Mouse (Mus musculus): ENCODE measurements around the gene Sez6l2.

Gene Sez6l2

GRCm38 (mm10) chr7:126961095-126961494 lies 10.7 kb downstream of the Sez6l2 start:
- no peak for DNase-seq

- DNase-seq, result no peak
Observed at GRCm38 (mm10) chr7:126961965-126962364, 11.6 kb downstream of the Sez6l2 start.

GRCm38 (mm10) chr7:126963548-126964286 lies 13.4 kb downstream of the Sez6l2 start:
- DNase-seq, result peak; percentile 70 to 84

- no peak for DNase-seq
Observed at GRCm38 (mm10) chr7:126965568-126965967, 15.2 kb downstream of the Sez6l2 start.

GRCm38 (mm10) chr7:126967361-126967760 lies 17.0 kb downstream of the Sez6l2 start:
- DNase-seq, result no peak

GRCm38 (mm10) chr7:126975493-126975892 lies 25.1 kb downstream of the Sez6l2 start:
- DNase-seq, result peak; percentile 14 to 22

GRCm38 (mm10) chr7:126975893-126975949 lies 25.4 kb downstream of the Sez6l2 start, which contains the start of gene Cdipt:
Cdipt (plus strand) TSS chr7:126975914.
- no peak for DNase-seq

GRCm38 (mm10) chr7:126975950-126976866 lies 25.8 kb downstream of the Sez6l2 start, which contains the start of gene Cdiptos:
Cdiptos (minus strand) TSS chr7:126976098.
- peak; percentile 97 to 99 for DNase-seq

- DNase-seq, result peak in 1 of 2 experiments; percentile 14
Observed at GRCm38 (mm10) chr7:126976878-126977459, 26.6 kb downstream of the Sez6l2 start.

GRCm38 (mm10) chr7:126978841-126979240 lies 28.5 kb downstream of the Sez6l2 start:
- no peak for DNase-seq

GRCm38 (mm10) chr7:126981601-126982000 lies 31.2 kb downstream of the Sez6l2 start:
- DNase-seq, result no peak

- DNase-seq, result no peak
Observed at GRCm38 (mm10) chr7:126982054-126982453, 31.7 kb downstream of the Sez6l2 start.

GRCm38 (mm10) chr7:126983113-126983512 lies 32.8 kb downstream of the Sez6l2 start:
- DNase-seq, result no peak

GRCm38 (mm10) chr7:126984667-126985444 lies 34.5 kb downstream of the Sez6l2 start:
- DNase-seq, result no peak

- DNase-seq, result peak; percentile 77 to 85
Observed at GRCm38 (mm10) chr7:126986319-126986718, 36.0 kb downstream of the Sez6l2 start.

- DNase-seq, result no peak
Observed at GRCm38 (mm10) chr7:126988816-126989215, 38.5 kb downstream of the Sez6l2 start.

GRCm38 (mm10) chr7:126996449-126996848 lies 46.1 kb downstream of the Sez6l2 start:
- peak in 1 of 2 experiments; percentile 54 for DNase-seq

GRCm38 (mm10) chr7:126999568-126999967 lies 49.2 kb downstream of the Sez6l2 start:
- DNase-seq, result no peak

GRCm38 (mm10) chr7:127003620-127004019 lies 53.3 kb downstream of the Sez6l2 start:
- DNase-seq, result no peak

- DNase-seq, result no peak
Observed at GRCm38 (mm10) chr7:127004122-127004875, 53.9 kb downstream of the Sez6l2 start.

- no peak for DNase-seq
Observed at GRCm38 (mm10) chr7:127007313-127008024, 57.1 kb downstream of the Sez6l2 start.
